Comparison of ENCODE assay signal across 14 mouse cellular contexts in genomic region chr2:163344976-163345660, GRCm38 (mm10). TPM values are rescaled to one million over a fixed set of nuclear protein-coding genes. Genes with fewer than 3 reads are reported as not detected.
DNase-seq lines count a peak whose midpoint lies in the region; ATAC-seq and TF ChIP-seq lines count a peak whose summit lies in the region.
"Had no signal": no experiment of that assay in that cellular context is flagged by ENCODE, and none has a peak within 500 bp of the region (broad histone marks: within the 10 kb centered on the region; RNA-seq: fewer than 3 reads in every experiment).

No protein-coding gene starts in this region.

- no peak overlapping the region for H3K4me3 ChIP-seq in kidney, adult 2 months (ENCODE audit: insufficient read depth, low read depth, low read length)
- H3K4me3 ChIP-seq in heart, embryonic 16.5 days (ENCODE audit: low read length), result no peak overlapping the region
- H3K4me3 ChIP-seq: stomach, embryonic 15.5 days had no signal

- 61% methylated on average over 13 of the region's 13 CpGs for WGBS in kidney, adult 2 months
- 37% methylated on average over 13 of the region's 13 CpGs for whole genome bisulfite sequencing in heart, embryonic 16.5 days

- H3K9me3 ChIP-seq in heart, embryonic 16.5 days (replicated peaks; ENCODE audit: control insufficient read depth, low read length), result no peaks in the 10 kb centered on the region
- H3K9me3 ChIP-seq: stomach, embryonic 15.5 days had no signal

- peak overlapping the region; percentile 44 for H3K9ac ChIP-seq in heart, embryonic 16.5 days (ENCODE audit: low read length)
- H3K9ac ChIP-seq: stomach, embryonic 15.5 days had no signal

- ATAC-seq in heart, embryonic 16.5 days (replicated peaks; ENCODE audit: extremely low read depth, insufficient read depth, low FRiP score), result peak; percentile 69
- ATAC-seq: CD4-positive, CD25-positive, alpha-beta regulatory T cell, adult 4 months had no signal

- H3K4me1 ChIP-seq in kidney, adult 2 months (ENCODE audit: control insufficient read depth, insufficient read depth, low read length), result no peaks in the 10 kb centered on the region
- peaks cover 43% of the 10 kb centered on the region for H3K4me1 ChIP-seq in heart, embryonic 16.5 days (ENCODE audit: control insufficient read depth, insufficient read depth, low read length)

- H3K4me2 ChIP-seq in heart, embryonic 16.5 days (ENCODE audit: low read depth, low read length), result peak overlapping the region; percentile 10; the same call in 1 of the 2 replicates
- H3K4me2 ChIP-seq: stomach, embryonic 15.5 days had no signal

- H3K27ac ChIP-seq in kidney, adult 2 months (ENCODE audit: insufficient read depth, low read depth, low read length), result no peak overlapping the region
- H3K27ac ChIP-seq in heart, embryonic 16.5 days (ENCODE audit: low read length), result peak overlapping the region; percentile 80
- H3K27ac ChIP-seq: stomach, embryonic 15.5 days had no signal

- TF ChIP-seq POLR2A in kidney, adult 2 months (IDR thresholded peaks at IDR 0.05; ENCODE audit: low read depth, low read length), result no peak

- TF ChIP-seq CTCF in kidney, adult 2 months (conservative IDR thresholded peaks at IDR 0.05; ENCODE audit: insufficient read depth, insufficient read length, low read depth, low read length), result no peak

- no peaks in the 10 kb centered on the region for H3K36me3 ChIP-seq in kidney, adult 2 months (ENCODE audit: control insufficient read depth, insufficient read depth, low read length)
- H3K36me3 ChIP-seq in heart, embryonic 16.5 days (ENCODE audit: control insufficient read depth, insufficient read depth), result peaks cover 5% of the 10 kb centered on the region; the same call in 1 of the 2 replicates
- H3K36me3 ChIP-seq: stomach, embryonic 15.5 days had no signal

- DNase-seq in kidney, adult 2 months, result peak; percentile 5
- DNase-seq in kidney, adult 9 months, result no peak
- peak; percentile 47 for DNase-seq in adrenal gland, postnatal 10 days
- DNase-seq in lung, postnatal 14 days, result peak; percentile 38
- DNase-seq in spleen, adult 18-20 months, result no peak
- DNase-seq in cerebellum, adult 11-12 months, result no peak
- DNase-seq in embryo, embryonic 11 days, result no peak
- DNase-seq: cerebellum, adult 9-11 months; gastrocnemius, postnatal 25 days; liver; midbrain, embryonic 14.5 days had no signal

- no peaks in the 10 kb centered on the region for H3K27me3 ChIP-seq in kidney, adult 2 months (replicated peaks; ENCODE audit: control insufficient read depth, insufficient read depth, low read length)
- H3K27me3 ChIP-seq in heart, embryonic 16.5 days (ENCODE audit: control insufficient read depth, insufficient read depth, low read length), result no peaks in the 10 kb centered on the region

RNA-seq across cellular contexts. Expression of gene Jph2, which starts 52.7 kb away (rescaled TPM):
- polyA plus RNA-seq in kidney, adult 2 months (2012; rRNA removed), result 3.1 and 3.8 TPM in 2 replicates
- total RNA-seq in adrenal gland, postnatal 10 days (2021), result 10 to 100 TPM; 11.5 to 23.5 TPM
- polyA plus RNA-seq in heart, embryonic 16.5 days (2015; fragmentation: Nextera tagmentation; extraction: Ambion mirVana), result 38.5 and 43.2 TPM in 2 replicates
- polyA plus RNA-seq: CD4-positive, CD25-positive, alpha-beta regulatory T cell, adult 4 months had no signal

Comparison
In these comparisons a context has a peak if more than half of its experiments do, and no peak if none do; other contexts are left out.
1. DNase-seq: peak in kidney, adult 2 months (single experiment), adrenal gland, postnatal 10 days (single experiment) and lung, postnatal 14 days (single experiment); none in kidney, adult 9 months (single experiment), spleen, adult 18-20 months (0 of 2), cerebellum, adult 11-12 months (single experiment) and embryo, embryonic 11 days (single experiment).